Mouse (Mus musculus) skeletal muscle tissue, adult 2 months (tissue): Measurements from ENCODE around the gene Brpf3.
"Not testable (repeated sequence)": the region's sequence is repeated elsewhere in the genome, so short reads cannot be mapped to it uniquely, and the experiment has no call there.

Source experiments
- DNase-seq: peaks from one replicate; pipeline ENCODE4 v3.0.0-alpha.2; 2012; ENCODE audit warnings: low read depth, low spot score

Gene Brpf3

DNA sequence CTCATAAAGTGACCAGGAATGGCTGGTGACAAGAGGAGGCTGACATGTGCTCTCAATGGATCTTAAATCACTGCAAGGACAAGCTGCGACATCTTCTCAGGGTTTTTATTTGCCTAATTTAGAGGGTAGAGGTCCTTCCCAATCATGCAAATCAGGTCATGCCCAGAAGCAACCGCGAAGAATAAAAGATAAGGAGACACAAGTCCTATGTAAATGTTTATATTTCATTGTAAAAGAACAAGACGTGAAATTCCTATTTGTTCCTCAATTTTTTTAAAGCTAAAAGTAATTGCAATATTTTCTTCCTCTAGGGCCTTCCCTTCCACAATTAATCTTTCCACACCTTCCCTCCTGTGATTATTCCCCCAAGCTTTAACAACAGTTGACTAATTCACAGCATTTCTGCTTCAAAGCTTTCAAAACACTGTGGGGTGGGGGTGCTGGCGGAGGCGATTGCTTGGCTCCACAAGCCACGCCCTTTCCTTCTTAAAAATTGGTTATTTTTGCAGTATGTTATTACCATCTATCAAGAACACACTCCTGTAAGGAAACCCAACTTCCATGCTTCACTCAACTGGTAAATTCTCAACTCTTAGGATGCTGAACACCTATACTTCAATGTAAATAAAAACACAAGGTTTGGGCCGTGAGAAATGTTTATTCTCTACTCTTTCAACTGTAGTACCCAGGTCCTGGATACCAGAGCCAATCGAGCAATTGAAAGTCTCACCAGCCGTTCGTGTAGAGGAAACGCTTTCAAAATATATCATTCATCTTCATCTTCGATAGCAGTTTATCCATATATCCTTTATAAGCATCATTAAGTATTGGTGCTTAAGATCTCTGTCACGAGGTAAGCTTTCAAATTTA is 1.4 kb upstream of the Brpf3 start:
- DNase-seq: no peak

DNA sequence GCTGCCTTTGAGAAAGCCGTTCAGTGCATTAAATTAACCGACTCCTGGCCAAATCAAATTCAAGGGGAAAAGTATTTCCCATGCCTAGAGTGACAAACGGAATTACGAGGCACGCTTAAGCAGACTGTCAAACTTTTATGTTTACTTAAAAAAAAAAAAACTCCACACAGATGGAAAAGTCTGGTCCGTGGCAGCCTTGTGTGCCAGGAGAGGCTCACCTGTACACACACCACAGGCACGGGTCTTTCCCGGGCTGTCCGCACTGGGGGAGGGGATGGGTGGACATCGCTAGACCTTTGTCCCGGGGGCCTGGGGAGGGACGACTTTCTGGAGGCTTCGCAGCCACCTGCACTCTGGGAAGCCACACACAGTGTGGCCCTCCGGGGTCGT is 614 bp upstream of the Brpf3 start:
- DNase-seq: peak; percentile 11

DNA sequence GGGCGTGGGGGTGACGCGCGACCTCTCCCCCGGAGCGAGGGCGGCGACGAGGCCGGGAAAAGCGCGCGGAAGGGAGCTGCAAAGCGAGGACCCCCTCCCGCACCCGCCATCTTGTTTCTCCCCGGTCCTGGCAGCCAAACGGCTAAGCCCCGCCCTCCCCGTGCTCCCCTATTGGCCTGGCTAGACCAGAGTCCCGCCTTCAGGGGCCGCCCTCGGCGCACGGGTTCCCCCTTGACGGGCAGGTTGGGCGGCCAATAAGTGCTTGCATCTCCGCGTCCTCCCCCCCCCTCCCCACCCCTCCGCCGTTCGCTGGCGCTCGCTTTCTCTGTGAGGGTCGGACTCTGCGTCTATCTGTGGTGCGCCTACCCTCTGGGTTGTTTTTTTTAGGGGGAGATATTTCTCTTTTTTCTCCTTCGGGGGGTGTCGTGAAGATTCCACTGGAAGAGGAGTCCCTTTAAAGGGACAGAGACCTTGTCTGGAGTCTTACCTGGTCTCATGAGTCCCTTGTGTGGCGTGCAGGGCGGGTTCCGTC is 650 bp downstream of the Brpf3 start:
- peak; percentile 98 for DNase-seq

DNA sequence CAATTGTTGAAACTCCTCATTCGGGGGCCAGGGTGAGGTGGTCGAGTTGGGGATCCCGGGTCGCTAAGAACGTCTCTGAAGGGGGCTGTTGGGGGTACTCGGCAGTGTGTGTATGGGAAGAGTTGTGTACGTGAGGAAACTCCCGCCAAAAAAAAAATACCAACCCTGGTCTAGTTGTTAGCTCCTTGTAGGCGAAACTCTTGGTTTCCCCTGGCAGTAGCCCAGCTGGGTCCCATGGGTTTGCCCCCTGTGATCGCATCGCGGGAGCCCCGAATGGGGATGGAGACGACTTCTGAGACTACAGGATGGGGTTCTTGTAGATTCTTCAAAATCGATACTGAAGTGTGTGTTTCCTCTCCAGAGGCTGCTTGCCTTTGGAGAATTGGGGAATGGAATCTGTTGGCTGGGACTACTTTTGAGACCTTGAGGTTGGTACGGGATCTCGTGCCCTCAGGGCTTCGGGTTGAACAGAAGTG is 1.2 kb downstream of the Brpf3 start:
- DNase-seq: peak; percentile 17

DNA sequence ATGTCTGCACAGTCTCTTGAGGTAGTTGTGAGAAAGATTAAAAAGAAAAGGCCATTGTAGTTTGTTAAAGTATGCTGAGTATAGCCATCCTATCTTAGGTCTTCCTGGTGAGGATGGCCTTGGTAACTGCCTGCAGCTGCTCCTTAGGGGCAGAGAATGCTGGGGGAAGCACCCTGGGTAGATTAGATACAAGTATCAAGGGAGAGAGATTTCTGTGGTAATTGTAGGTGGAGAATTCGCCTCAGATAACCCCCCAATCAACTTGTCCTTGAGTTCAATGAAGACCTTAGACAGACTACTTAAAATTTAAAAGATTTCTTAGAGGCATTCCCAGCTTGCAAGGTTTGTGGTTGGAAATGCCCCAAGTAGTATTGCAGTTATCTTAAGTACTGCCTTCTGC is 2.4 kb downstream of the Brpf3 start:
- no peak for DNase-seq

DNA sequence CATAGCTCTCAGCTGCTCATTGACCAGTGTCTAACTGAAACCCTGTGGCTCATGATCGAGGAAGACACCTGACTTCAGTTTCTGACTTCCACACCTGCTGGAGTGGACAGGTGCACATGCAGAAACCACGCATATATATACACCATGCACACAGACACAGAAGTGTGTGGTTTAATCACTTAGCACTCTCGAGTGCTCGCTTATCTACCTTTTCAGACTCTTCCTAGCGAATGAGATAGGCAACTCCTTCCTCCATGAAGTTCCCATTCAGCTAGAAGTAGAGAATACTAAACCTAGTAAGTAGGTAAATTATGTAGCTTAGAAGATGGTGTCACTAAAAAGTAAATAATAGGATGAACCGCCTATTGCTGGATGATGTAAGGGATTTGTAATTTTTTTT is 4.1 kb downstream of the Brpf3 start:
- DNase-seq: no peak

DNA sequence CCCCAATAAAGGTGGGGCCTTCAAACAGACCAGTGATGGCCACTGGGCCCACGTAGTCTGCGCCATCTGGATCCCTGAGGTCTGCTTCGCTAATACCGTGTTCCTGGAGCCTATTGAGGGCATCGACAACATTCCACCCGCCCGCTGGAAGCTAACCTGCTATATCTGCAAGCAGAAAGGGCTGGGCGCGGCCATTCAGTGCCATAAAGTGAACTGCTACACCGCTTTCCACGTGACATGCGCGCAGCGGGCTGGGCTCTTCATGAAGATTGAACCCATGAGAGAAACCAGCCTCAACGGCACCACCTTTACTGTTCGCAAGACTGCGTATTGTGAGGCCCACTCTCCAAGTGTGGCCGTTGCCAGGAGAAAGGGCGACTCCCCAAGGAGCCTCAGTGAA is 5.9 kb downstream of the Brpf3 start:
- DNase-seq: no peak

DNA sequence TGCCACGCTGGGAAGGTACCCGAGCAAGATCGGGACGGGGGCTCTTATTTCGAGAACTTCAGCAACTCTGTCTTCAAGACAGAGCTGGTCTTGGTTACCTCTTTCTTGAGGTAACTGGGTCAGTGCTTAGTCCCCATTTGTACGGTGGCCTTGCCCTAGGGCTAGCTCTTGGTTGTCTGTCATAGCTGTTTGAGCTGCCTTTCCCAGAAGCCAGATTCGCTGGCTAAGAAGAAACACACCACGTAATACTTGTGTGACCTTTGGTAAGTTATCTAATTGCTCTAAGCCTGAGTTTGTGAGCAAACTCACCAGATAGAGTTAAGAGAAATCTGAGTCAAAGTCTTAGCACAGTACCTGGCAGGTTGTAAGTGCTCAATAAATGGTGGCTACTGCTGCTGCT is 7.8 kb downstream of the Brpf3 start:
- peak; percentile 11 for DNase-seq

DNA sequence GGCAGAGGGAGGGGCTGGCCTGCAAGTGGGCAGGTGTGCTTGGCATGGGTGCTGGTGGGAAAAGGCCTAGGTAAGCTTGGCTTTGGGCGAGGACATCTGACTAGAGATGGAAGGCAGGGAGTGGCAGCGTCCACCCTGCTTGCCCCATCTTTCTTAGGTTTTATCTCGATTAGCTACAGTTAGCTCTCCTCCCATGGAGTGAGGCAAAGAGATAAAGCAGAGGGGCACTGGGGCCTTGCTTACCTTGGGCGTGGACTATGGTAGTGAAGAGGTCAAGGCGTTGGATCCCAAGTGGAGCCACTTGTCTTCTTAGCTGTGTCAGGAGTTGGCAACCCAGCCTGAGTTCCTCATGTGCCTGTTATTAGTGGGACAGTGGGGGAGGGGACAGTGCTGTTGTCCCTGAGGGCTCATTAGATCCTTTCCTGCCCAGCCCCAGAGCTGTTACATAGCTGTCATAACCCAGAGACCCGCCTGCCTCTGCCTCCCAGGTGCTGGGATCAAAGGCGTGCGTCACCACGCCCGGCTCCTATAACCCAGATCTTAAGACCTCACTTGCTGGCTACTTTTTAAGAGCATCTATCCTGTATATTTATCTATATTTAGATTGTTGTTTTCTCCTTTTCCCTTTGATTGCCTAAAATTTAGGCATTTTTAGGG is 8.4 kb downstream of the Brpf3 start:
- DNase-seq: no peak

DNA sequence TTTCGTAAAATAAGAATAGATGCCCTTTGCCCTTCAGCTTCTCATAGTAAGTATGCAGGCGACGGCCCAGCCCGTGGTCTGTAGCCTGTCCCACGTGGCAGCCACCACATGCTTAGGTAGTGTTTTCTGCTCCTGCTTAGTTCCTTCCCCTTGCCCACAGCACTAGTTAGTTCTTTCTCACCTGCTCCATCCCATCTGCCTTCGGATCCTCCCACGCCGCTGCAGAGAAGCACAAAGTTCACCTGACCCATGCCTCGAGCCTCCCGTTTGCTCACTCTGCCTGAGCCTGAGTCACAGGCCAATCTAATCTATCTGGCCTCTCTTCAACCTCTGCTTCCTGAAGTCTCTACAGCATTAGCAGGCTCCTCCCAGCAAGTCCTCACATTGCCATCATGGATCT is 11.5 kb downstream of the Brpf3 start:
- no peak for DNase-seq

DNA sequence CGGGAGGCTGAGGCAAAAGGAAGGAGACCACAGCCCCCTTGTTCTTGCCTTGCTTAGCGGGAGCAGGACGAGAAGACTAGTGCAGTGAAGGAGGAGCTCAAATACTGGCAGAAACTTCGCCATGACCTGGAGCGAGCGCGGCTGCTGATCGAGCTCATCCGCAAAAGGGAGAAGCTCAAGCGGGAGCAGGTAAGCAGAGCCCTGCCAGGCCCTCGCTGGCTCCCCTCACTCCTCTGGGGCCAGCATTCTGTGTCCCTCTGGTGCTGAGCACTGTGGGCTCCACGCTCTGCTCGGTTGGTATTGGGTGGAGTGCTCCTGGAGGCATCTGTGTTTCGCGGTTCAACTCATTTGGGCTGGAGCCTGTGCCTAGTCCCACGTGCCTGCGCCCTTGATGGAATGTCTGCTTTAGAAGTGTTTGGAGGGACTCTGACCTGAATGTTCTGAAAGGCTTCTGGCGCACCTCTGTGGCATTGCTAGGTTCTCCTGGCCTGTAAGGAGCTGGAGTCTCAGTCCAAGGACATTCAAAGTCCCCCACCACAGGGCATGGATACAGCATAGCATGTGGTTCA is 13.7 kb downstream of the Brpf3 start:
- DNase-seq: no peak

DNA sequence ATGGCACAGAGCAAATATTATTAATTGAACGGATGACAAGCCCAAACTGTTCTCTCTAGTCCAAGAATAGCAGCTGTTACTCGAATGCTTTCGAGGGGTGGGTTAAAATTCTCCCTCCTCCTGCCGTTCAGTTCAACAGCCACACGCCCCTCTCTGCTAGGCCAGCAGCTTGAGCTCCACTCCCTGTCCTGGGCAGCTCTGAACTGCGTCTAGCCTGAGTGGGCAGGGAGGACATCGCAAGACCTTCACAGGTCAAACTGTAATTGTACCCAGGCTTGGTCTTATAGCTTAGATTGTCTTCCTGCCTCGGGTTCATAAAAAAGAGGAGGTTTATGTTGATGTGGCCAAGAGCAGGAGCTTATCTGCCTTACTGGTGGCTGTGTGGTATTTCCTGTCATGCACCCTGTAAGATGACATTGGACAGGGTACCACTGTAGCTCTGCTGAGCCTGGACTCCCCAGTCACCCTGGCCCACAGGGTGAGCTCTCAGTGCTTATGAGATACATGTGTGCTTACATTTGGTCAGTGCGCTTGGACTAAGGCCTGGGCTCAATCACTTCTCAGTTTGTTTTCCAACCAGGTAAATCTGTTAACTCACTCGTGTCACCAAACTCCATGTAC is 14.6 kb downstream of the Brpf3 start:
- no peak for DNase-seq

DNA sequence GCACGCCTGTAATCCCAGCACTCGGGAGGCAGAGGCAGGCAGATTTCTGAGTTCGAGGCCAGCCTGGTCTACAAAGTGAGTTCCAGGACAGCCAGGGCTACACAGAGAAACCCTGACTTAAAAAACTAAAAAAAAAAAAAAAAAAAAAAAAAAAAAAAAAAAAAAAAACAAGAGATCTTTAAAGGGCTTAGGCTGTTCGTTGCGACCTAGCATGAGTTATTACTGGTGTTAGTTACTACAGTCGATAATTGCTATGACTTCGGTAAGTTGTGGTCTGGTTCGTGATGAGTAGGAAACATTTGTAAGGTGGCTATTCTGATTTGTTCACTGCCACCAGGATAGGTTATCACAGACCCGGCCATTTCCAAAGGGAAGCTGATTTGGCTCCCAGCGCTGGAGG is 15.4 kb downstream of the Brpf3 start:
- not testable (repeated sequence) for DNase-seq

DNA sequence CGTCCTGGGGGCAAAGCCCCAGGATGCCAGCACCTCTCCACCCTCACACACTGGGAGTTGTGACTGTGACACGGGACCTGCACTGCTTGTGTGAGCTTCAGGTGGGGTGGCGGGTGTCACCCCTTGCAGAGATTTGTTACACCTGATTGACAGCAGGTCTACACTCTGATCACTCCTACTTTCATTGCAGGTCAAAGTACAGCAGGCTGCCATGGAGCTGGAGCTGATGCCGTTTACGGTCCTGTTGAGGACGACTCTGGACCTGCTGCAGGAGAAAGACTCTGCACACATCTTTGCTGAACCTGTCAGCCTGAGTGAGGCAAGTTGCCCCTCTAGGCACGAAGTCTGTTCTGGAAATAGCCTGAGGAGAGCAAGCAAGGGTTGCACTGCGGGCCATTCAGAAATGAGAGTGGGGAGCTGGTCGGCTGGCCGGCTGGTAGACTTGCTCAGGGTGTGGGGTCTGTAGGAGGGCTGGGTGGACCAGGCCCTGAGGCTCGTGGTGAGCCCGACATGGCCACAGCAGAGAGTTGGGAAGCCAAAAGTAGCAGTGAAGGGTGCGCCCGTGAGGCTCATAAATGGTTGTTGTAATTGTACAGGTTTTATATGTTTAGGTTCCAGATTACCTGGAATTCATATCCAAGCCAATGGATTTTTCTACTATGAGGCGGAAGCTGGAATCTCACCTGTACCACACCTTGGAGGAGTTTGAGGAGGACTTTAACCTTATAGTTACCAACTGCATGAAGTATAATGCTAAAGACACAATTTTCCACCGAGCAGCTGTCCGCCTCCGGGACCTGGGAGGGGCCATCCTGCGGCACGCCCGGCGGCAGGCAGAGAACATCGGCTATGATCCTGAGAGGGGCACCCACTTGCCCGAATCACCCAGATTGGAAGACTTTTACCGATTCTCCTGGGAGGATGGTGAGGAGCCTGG is 16.3 kb downstream of the Brpf3 start:
- DNase-seq: no peak

DNA sequence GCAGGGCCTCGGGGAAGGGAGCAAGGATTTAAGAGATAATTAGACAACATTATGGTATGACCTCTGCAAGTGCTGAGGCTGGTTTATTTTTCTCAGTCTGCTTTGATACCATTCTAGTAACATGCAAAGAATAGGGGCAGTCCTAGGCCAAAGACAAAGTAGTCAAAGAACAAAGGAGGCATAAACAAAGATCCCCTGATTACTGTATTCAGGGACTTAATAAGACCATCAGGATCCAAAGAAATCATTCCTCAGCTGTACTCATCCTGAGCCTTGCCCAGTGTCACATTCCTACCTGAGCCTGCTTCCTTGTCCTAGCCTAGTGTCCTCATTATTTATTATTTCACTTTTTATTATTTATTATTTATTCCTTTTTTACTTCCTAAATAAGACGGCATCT is 19.3 kb downstream of the Brpf3 start:
- no peak for DNase-seq

DNA sequence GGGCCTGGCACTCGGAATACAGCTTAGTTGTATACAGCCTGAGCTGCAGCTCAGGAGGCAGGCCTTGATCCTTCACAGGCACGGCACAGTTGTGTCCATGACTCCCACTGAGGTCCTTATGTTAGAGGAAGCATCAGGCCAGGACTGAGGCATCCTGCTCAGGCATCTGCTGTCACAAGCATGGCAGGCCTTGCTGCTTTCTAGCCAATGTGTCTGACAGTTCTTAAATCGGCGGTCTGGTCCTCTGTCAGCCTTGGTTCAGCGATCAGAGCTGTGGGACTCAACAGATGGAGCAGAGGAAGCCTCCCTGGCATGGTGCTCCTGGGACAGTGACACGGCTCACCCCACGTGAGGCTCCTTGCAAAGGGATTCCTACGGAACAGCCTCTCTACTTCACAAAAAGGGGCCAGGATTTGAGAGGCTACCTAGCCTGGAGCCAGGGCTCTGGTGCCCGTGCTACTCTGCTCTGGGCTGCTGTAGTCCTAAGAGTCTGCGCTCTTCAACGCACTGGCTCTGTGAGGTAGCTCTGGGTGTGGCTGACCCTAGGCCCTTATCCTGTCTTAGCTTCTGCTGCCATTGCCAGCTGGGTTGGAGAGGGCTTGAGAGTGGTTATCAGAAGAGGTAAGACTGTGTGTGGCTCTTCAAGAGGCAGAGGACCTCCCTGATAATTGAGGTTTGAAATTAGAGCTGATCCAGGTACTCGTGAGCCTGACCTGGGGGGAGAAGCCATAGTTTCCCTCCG is 22.3 kb downstream of the Brpf3 start:
- DNase-seq: no peak

DNA sequence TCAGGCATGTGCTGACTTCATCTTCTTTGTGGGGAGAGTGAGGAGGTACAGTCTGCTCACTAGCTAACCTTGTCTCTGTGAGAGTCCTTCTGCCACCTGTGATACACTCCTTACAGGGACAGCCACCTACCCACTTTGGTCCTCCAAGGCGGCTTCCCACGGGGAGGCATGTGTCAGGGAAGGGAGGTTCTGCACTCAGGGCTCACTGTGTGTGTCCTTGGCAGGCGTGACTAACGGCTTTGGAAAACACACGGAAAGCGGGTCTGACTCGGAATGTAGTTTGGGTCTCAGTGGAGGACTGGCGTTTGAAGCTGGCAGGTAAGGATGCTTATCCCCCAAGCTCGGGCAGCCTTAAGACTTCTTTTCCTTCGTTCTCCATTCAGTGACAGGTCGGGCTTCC is 22.9 kb downstream of the Brpf3 start:
- no peak for DNase-seq

DNA sequence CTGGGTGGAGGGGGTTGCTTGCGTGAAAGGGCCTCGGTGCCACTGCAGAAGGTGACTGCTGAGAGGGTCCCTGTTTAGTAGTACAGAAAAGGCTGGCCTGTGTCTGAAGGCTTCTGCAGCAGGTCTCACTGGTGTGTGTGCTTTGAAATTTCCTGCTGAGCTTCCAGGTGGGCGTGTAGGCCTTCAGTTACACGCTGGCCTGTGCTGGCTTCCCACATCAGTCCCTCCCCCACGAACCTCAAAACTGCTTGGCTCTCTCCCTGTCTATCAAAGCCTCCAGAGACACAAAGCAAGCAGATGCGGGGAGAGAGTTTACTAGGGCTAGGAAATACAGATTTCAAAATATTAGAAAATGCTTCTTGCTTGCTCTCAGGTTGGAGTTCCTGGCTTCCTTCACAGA is 24.0 kb downstream of the Brpf3 start:
- no peak for DNase-seq

DNA sequence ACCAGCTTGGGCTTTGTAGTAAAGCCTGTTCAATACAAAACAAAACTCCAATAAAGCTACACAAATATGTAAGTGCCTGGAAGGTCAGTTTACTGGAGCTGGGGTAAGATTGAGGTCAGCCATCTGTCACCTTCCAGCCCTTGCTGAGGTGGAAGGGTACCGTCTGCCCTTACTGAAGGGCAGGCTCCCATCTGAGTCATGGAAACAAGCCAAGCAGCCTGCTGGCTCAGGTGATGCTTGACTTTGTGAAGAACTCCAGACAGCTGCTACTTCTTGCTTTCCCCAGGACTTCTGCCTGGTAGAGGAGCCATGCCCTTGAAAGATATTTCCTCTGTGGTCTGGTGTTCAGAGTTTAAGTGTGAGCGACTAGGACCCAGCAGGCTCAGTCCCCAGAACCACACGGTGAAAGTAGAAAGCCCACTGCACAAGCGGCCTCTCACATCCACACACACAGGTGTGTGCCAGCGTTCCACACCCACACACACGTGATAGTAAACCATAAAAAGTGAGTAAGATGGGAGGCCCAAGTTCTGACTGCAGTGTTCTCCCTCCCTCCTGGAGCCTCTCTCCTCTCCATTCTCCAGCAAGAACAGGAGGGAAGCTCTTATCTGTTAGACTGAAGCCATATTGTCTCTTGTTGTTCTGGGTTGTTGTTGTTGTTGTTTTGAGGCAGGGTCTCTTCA is 24.6 kb downstream of the Brpf3 start:
- DNase-seq: no peak
